Mouse (Mus musculus) E14TG2a.4 (cell line): Measurements from ENCODE around the gene Olfr6.

Experiments
- H3K27me3 ChIP-seq: 2 replicates; pipeline ENCODE4 v1.6.1; 2014; ENCODE audit warnings: low read length, control low read depth; ENCODE audit not compliant: insufficient read depth
- H3K36me3 ChIP-seq: 2 replicates; pipeline ENCODE4 v1.6.1; 2014; ENCODE audit warnings: low read length, control low read depth; ENCODE audit not compliant: insufficient read depth
- H3K4me1 ChIP-seq: replicated peaks from 2 replicates; pipeline ENCODE4 v1.6.1; 2014; ENCODE audit warnings: low read depth, low read length, control low read depth
- H3K4me3 ChIP-seq: replicated peaks from 2 replicates; pipeline ENCODE4 v1.5.1; 2014; ENCODE audit warnings: mild to moderate bottlenecking, low read length
- H3K9me3 ChIP-seq: 2 replicates; pipeline ENCODE4 v1.6.1; 2014; ENCODE audit warnings: low read length, control low read depth
- CTCF ChIP-seq: conservative IDR thresholded peaks from 2 replicates; pipeline ENCODE4 v1.5.1; 2014; ENCODE audit warnings: low read length
- NANOG ChIP-seq: IDR thresholded peaks from 2 replicates; pipeline ENCODE4 v1.6.1; 2014; ENCODE audit warnings: borderline replicate concordance, low read length, mixed read lengths
- POU5F1 ChIP-seq: IDR thresholded peaks from 2 replicates; pipeline ENCODE4 v1.6.1; 2014; ENCODE audit warnings: low read length, borderline replicate concordance

The Olfr6 gene

GRCm38 (mm10) chr7:106907676-106908075 is 56.1 kb downstream of the Olfr6 start, which contains the start of gene Olfr1532-ps1:
Gene Olfr1532-ps1, plus strand, starts transcription at chr7:106908001.
- Histone ChIP-seq H3K27me3 (no peaks in the 10 kb centered on the region), H3K4me1 (no peaks in the 10 kb centered on the region), H3K36me3 (no peaks in the 10 kb centered on the region), H3K4me3 (no peak within 1 kb of the TSS), H3K9me3 (no peaks in the 10 kb centered on the region)
- TF ChIP-seq NANOG = no peak
- TF ChIP-seq CTCF = no peak
- TF ChIP-seq POU5F1 = no peak
